Mouse (Mus musculus): Measurements from ENCODE around the gene B9d2.

B9d2 gene

GRCm38 (mm10) chr7:25734991-25735390 lies 54.4 kb downstream of the B9d2 start:
- no peak for DNase-seq

Measured in retina, postnatal 1 day (tissue).